Mouse (Mus musculus) cerebellum, adult 11 months (tissue): ENCODE measurements around the gene Ccna2.

Experiments
- DNase-seq: peaks from one replicate; pipeline ENCODE4 v3.0.0; 2022

Gene Ccna2

DNA sequence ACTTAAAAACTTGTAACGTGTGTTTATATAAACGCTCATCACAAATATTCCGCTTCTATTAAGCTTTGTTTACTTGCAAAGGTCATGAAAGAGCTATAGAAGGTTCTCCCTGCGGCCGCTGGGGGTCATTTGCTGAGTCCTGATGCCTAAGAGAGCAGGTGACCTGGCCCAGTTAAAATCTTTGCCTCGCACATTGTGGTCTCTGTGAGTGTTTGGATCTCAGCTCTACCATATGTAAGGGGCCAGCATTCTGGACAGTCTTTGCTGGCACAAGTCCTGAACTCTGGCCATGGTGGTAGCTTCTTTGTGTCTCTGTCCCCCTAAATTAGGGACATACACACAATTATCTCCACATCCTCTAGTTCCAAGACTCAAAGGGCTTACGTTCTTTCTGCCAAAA lies 39.2 kb downstream of the Ccna2 start:
- DNase-seq: no peak

DNA sequence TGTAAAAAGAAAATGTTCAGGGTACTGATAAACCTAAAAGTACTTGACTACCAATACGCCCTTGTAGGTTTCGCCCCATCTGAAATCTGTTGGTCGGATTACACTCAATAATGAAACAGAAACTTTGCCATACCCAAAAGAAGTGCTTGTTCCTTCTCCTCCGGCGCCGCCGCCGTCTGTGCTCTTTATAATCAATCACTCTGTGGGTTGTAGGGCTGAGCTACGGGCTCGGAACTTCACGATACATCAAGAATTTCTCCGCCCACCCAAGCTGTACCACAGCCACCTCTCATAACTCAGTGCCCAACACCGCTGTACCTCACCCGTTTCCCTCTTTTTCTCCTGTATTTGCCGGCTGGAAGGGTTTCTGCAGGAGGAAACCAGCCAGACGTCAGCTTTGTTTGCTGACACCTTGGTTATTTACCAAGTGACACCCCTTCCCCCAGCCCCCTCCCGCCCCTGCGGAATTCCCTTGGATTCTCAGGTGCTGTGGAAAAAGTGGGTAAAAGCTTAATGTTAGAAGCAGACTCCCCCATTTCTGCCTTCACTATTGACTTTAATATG lies 39.9 kb downstream of the Ccna2 start:
- no peak for DNase-seq

DNA sequence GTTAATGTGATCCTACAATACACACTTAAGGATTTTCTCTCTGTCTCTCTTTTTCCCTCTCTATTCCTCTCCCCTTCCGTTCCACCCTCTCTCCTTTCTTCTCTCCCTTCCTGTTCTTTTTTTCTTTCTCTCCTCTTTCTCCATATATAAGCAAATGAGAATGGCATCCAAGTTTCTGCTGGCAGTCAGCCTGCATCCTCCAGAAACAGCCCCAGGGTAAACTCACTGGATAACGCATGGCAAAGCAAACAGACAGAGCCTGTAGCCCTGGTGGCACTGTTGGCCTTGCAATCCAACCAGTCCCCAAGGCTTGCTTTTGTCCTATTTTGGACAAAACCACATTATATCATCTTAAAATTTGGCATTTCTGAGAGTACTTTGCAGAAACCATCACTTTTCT lies 40.7 kb downstream of the Ccna2 start:
- no peak for DNase-seq

DNA sequence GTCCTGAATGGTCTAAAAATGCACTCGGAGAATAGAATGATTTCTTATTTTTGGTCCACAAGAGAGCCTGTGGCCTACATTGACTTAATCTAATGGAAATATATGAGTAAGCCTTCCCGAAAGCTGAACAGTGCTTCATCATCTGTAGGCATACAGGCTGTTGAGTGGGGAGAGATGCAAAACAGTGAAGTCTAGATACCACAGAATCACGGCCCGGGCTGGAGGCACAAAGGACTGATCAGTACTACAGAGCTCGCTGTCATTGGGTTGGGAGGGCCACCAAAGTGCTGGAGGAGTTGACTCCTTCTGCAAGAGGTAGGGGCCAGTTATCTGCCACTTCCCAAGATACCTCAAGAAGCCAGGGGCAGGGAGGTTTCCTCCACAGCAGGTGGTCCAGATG lies 41.2 kb downstream of the Ccna2 start:
- no peak for DNase-seq

DNA sequence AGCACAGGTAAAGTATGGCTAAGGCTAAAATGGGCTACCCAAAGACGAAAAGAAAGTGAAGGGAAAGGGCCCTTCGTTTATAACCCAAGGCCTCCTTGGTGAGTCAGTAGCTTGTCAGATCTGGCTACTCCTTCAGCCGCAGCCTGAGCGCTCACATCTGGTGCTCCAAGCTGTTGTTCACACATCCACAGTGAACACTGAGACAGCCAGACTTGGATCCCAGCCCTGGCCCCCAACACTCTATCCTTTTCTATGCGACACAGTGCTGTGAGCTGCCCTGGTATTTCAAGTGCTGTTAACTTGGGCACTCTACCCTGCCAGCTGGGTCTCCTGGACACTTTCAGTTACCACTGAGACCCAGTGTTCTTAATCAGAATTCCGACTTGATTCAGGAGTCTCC lies 41.6 kb downstream of the Ccna2 start:
- DNase-seq: no peak

DNA sequence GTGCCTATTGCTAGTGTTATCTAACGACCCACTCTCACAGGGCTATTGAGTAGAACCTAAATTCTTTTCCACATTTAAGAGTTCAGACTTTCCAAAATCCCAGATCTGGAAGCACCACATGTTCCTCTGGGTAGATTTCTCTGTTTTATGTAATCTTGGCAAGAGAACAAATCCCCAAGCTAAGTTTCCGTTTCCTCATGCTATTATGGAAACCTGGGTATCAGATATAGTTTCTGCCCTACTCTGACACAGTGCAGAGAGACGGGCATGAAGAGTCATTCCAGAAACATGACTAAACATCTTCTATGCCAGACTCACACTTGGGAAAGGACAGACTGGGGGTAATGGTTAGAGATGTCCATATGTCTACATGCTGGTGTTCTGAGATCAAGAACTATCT lies 47.5 kb downstream of the Ccna2 start:
- DNase-seq: no peak

DNA sequence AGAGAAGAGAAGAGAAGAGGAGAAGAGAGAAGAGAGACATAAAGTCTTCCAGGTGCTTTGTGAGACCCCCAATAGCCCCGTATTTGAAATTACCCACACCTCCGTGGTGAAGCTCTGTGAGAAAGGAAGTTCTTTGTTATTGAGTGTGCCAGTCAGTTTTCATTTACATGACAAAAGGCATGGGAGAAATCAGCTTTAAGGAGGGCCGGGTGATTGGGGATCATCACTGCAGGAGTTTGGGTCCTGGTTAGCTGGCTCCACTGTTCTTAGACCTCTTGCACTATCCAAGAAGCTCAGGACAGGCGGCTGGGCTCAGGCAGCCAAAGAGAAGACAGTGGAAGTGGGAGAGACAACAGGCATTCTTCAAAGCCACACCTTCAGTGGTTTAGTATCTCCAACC lies 49.8 kb downstream of the Ccna2 start:
- no peak for DNase-seq

DNA sequence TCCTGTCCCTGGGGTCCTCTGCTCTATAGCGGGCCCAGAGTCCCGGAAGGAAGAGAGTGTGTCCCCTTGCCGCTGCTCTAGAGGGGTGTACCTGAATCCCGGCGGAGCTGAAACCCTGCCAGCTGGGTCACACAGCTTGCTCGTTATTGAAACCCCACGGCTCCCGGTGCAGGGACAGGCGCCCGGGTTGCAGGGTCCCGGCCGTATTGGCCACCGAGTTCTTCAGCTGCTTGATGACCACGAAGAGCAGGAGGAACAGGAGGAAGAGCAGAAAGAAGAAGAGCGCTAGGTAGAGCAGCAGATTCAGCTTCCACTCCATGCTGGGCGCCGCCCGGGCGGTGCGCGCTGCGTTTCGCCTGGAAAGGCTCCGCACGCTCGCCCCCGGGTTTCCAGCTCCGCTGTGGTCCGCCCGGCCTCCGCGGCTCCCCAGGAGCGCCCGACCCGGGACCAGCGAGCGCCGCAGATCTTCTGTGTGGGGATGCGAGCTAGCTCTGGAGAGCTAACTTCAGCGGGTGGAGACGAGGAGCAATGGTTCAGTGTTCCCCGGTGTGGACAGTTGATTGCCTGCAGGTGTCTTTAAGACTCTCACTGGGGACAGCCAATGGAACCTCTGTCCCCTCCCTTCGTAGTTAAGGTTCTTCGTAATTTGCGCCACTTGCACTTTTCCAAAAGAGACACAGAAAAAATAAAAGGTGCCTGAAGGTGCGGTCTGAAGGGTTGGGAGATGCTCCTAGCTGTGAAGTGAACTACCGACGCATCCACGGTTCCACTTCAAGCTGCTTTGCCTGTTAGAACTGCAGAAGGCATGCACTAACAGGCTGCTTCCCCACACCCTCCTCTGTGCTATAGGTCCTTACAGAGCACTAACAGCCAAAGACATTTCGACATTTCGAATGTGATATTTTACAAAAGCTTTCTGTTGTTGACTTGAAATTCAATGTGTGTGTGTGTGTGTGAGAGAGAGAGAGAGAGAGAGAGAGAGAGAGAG lies 50.6 kb downstream of the Ccna2 start, which contains the start of gene Gm11549:
Gene Gm11549 (minus strand): TSS at position 741 of the 988 bp plus-strand sequence.
- no peak for DNase-seq

DNA sequence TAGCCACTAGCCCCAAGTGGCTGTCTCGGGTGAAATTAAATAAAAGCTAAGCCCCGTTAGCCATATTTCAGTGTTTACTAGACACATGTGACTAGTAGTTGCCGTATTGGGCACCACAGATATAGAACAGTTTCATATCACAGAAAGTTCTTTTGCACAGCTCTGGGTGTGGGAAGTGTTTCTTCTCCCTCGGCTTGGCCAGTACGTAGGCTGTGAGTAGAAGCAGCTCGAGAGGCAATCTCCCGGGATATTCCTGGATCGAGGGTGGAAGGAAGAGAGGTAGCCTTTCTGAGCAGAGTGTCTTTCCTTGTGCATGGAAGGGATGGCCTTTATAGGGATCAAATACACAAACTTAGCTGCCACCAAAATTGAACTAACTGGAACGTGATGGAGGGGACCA lies 55.8 kb downstream of the Ccna2 start:
- DNase-seq: no peak
